Mouse (Mus musculus) stomach, postnatal 0 days (tissue): ENCODE measurements around the gene Lime1.

Experiments used
- CTCF ChIP-seq: IDR thresholded peaks from 2 replicates; pipeline ENCODE4 v1.5.1; 2016; ENCODE audit warnings: antibody characterized with exemption, low read depth, mild to moderate bottlenecking, moderate library complexity
- EP300 ChIP-seq: optimal IDR thresholded peaks from 2 replicates; pipeline ENCODE3; 2016; ENCODE audit warnings: antibody characterized with exemption

DNA sequence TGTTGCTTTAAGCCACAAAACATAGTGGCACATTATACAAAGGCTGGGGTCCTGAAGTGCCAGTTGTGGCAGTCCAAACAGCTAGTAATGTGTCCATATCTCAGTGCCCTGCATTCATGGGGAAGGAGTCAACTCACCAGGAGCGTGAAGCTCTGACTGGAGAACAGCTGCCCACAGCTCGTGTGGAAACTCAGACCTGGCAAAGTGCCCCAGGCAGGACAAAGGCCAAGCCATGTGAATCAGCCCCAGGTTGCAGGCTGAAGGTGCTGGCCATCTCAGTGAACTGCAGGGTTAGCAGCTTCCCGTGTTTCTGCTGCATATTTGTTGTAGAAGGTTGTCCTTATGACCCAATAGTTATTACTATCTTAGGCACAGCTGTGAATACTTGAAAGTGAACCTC is 36.1 kb downstream of the Lime1 start:
- no peak for TF ChIP-seq CTCF
- no peak for TF ChIP-seq EP300
